Mouse (Mus musculus) lung, adult 18-20 months (tissue): Measurements from ENCODE around the gene Nxpe3.

Experiments
- DNase-seq, 2 experiments: peaks; one replicate each; pipeline ENCODE4 v3.0.0; 2022; ENCODE audit warnings: mixed read lengths in 2 of 2

Gene Nxpe3

DNA sequence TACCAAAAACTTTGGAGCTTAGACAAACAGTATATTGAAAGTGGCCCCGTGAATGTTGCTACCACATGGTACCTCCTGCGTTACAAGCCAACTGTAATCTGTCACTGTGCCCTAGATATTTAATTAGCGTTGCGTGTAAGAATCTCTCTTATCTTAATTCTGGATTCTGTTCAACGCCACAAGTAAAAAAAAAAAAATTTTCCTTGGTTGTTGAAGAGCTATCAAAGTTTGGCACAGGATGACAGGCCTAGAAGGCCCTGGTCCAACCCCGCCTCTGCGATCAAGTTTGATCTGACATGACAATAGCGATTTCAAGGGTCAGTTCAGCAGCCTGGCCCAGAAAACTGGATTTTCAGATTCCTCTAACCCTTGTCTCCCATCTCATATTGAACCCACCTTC is 62.5 kb downstream of the Nxpe3 start:
- DNase-seq: no peak

DNA sequence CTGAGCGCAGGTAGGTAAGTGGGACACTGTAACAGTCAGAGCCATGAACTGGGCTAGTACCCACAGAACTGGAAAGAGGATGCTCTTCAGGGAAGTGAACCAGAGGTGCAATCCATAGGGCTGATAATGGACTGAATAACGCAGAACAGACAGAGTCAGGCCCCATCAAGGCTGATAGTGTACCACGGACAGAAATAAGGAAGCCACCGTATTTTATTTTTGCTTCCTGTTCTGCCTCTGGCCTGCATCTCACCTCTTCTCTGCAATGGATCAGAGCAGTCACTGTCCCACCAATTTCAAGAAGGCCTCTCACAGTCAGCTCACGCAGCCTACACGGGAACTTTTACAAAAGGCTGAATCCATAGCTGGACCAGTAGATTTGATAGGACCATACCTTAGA is 63.0 kb downstream of the Nxpe3 start:
- no peak for DNase-seq

DNA sequence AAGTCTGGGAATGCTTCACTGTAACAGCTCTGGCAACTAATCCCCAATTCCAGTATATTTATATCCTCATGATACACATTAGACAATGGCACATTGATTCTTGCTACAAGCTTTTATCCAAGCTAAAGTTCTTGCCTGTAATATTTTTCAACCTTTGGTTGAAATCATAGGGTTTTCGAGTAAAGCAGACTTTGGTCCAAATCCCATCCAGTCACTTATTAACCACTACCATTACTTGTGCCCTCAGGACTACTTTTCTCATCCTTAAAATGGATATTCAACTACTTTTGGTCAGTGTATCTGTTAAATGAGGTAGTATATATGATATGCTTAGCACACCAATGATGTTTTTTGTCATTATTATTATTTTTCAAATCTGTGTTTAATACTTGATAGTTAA is 63.6 kb downstream of the Nxpe3 start:
- no peak for DNase-seq

DNA sequence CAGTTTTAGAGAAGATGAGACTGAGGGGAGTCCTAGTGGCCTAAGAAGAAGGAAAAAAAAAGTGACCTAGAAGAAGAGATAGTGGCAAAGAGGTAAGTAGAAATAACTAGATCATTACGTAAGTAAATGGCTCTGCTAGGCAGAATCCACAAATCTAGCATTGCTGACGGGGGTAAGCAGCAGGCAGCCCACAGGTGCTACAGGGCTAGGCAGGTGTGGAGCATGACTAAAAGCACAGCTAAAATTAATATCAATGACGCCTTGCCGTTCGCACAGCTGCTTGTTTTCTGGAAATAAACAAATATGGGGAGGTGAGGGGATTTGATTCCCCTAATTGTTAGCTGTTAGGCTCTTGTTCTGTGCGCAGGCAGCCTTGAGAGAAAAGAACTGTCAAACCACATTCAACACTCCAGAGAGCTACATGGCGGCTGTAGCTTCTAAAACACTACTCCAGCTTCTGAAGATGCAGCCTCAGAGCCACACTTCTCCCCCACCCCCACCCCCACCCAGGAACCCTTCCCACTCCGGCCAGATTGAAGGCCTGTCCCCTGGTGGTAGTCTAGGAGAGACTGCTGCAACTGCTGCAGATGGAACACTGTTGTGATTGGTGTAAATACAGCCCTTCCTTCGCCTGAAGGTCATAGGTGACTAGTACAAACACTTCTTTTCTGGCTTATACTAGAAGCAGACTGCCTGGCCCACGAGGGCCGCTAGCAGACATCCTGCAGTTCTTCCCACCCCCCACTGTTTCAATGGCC is 71.5 kb downstream of the Nxpe3 start:
- DNase-seq: peak in 1 of 2 experiments; percentile 38

DNA sequence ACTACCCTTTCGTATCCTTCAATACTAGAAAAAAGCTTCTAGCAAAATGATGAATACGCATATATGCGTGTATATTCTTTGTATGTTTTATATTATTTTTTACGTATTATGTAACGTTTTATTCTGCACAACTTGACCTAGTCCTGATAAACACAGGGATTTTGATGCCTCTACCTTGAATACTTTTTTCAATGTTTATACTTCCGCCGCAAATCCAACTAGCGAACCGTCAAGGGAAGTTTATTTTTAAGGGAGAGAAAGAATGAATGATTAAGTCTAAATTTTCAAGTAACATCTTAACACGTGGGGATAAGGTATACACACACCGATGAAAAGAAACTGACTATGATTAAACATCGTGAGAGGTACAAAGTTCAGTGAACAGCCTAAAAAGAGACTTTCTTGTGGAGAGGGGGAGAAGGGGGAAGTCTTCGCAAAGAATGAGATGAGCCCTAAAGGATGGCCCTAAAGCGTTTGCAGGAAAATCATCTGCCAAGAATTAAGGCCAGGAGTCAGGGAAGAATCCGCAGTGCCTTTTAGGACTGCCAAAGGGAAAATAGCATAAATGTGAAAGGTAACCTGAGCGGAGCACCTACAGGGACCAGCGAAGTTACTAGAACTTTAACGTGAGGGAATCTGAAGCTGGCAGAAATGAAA is 72.2 kb downstream of the Nxpe3 start:
- no peak for DNase-seq

DNA sequence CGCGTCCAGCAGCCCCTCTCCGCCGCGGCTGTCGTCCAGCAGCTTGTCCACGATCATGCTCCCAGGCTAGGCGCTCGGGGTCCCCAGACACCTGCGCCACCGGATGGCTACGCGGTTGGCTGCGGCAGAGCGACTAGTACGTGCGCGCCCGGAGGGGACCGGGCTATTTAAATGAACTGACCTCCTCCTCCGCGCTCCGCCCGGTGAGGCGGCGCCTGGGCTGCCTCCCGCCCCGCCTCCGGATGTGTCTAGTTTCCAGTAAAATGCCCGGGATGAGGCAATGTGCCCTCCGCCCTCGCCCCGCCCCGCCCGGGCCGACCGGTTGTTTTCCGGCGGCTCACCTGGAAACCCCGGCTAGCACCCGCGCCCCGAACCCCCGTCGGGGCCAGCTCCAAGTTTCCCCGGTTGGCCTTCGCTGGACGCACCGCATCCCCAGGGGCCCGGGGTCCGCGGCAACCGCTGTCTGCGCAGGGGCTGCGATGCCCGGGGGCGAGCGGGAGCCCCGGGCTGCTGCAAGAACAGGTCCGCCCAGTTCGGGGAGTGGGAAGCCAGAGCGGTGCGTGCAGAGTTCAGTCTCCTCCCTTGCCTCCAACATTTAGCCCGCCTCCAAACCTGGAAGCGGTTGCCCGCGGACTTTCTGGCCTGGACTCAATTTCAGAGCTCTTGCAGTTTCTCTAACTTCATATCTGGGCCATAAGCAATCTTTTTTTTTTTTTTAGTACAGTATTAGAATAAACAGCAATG is 72.9 kb downstream of the Nxpe3 start:
- DNase-seq: peak; percentile 97

DNA sequence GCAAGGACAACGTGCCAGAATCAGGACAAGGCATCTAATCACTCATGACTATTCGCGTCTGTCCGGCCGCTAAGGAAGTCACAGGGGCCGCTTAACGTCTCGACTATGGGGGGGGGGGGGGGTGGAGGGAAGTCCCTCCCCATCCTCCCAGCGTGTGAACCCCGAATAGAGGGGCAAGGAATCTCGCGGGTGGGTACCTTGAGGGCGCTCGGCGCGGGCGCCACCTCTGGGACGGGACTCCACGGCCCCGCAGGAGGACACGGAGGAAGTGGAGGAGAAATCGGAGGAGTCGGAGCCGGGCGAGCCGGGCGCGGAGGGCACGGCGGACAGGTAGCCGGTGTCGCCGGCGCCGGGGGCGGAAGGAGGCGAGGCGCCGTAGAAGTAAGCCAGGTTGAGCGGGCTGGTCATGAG is 73.5 kb downstream of the Nxpe3 start:
- DNase-seq: peak; percentile 39 to 52

DNA sequence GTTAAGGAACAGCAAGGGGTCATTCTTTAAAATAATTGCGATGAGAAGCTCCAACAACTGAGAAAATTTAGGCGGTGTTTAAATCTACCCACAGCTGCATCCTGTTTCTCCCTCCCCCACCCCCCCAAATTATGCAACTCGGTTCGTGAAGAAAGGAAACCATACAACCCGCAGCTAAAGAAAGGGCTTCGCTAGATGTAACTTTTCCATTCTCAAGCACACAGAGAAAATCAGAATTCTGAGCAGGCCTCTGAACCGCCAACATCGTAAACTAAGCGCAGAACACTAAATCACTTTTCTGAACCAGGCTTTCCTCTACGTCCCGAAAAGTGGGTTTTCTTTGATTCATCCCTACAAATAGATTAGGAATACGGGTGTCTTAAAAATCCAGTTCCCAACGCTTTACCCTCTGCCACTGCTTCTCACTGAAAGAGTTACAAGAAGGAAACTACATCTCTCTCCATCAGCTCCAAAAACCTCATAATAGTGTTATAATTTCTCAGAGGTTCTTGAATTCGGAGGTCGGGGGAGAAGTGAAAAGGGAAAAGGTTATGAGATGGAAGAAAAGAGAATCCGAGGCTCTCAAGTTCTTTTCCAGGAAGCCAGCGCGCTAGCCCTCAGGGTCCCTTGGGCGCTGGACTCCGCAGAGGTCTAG is 74.0 kb downstream of the Nxpe3 start:
- no peak for DNase-seq

DNA sequence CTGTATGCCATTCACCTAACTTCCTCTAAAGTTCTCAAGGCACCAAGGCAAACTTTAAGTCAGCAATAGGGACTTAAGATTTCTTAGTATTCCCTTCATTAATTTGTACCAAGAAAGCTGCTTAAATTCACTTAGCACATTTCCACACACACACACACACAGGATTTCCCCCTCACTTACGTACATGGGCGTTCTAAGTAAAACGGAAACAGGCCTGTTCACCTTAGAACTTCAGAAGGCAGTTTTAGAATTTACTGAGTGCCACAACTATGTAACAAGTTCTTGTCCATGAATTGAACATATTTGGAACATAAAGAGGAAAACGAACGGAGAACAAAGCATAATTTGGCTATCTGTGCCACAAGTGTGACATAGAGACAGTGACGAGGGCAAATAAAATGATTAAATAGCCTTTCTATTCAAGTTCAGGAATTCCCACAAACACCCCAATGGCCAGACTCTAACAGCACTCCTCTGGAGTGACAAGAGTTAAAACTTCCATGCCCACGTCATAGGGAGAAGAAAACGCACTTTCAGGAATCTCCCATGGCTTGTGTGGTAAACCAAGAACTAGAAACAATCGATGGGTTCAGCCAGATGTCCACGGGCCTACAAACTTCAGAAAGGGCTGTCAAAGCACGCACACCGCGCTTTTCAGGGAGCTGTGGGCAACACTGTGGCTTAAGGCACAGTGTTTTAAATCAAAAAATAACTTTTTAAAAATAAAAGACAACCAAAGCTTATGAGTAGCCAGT is 74.7 kb downstream of the Nxpe3 start:
- DNase-seq: peak in 1 of 2 experiments; percentile 36

DNA sequence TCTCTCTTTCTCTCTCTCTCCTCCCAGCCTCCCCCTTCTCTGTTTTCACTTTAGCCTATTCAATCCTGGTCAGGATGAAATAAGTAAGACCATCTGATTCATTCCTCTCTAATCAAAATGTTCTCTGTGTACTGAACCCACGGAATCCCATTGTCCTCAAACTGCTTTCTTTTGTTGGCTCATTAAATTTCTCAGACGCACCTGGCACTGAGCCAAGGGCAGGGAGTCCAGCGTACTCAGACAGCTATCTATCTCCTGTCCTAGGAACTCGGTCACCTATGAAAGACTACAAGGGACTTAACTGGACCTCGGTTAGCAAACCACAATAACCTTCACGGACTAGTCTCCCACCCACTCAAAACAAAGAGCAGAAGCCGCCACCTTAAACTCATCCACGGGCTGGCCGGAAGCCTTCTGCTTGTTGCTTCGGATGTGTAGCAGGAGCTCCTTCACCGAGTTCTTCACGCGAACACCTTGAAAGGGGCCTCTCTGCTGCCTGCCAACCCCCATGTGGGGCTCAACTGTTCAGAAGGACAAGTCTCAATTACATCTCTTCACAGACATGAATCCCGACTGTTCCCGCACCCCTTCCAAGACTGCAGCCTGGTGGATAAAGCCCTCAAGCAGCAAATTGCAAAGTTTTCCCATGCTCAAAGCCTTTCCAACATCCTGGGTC is 75.8 kb downstream of the Nxpe3 start:
- DNase-seq: peak; percentile 46 to 51

DNA sequence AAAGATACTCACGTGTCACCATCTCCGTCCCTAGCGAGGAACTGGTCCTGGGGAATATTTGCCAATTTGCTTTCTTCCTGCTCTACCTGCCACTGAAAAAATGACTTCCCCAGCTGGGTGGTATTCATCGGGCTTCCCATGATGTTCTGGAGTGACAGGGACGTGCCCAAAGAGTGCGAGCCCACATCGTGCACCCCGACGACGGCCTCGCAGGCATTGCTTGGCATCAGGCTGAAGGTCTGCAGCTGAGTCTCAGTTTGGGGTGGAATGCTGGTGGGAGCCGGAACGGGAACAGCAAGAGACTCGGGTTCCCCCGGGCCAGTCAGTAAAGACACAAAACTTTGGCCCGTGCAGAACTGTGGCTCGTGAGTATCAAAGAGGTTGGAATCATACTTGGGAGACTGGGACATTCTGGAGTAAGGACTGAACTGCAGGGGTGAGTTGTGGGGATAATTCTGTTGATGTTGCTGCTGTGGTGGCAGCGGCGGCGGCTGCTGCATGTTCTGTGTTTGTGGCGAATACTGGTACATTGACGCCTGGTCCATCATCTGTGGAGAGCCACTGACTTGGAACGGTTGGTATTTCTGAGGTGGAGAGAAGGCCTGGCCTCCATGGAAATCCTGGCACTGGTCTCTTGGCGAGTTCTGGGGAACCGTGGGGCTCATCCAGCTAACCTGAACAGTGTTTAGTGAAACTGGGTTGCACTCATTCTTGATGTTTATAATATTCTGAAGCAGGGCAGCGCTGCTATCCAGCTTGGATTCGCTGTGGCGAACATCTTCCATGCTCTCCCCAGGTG is 77.2 kb downstream of the Nxpe3 start:
- no peak for DNase-seq

DNA sequence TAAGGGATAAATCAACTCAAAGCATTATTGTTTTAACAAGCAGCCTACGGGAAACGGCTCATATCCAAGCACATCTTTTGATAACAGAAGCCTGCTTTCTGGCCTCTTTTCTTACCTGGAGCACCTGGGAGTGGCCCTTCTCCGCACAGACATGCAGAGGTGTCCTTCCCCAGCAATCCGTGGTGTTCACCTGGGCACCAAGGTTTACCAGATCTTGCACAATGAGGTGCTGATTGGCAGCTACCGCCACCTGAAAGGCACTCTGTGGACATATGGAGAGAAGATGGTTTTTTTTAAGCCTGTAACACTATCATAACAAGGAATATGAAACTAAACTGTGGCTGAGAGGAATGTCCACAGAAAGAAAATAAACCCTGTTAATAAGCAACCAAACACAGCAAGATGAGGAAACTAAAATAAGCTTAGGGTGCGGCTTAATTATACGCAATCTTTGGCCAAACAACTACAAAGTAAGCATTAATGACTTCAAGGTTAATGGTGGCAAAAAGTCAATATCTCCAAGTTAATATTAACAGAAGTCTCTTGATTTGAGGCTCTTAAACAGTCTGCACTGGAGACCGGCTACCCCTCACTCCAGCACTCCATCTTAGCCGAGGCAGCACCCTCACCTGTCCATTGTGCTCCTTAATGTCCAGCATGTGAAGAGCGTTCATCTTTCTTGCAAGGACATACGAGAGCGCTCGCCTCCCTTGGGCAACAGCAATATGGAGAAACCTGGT is 78.7 kb downstream of the Nxpe3 start:
- DNase-seq: peak; percentile 60 to 73

DNA sequence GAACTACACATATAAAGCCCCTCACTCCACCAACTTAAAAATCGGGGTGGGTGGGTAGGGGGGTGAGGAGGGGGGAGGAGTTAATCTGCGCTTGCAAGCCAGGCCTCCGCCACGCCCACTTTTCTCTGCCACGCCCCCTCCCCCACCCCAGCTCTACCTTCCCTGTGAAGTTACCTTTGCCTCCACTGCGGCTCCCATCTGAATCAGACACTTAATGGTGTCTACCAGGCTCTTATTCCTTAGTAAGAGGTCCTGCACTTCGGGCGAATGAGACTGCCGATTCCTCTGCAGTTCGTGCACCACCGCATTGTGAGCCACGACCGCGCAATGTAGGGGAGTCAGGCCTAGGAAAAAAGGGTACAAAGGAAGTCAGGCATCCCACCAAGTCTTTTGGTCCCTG is 79.6 kb downstream of the Nxpe3 start:
- no peak for DNase-seq

DNA sequence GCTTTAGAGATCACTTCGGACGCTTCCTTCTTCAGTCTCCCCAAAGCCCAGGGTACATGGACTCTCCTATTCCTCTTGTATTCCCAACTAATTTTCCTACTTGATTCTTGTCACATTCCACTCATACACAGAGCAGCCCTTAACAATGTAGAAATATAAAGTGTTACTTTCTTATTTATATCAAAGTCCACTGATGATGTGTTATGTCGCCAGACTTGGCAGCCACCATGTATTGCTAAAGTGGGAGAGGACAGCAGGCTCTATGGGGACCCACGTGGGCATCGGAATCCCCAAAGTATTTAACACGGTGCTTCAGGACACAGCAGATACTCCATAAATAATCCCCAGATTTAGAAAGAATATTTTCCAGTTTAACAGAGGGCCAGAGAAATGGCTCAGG is 80.4 kb downstream of the Nxpe3 start:
- DNase-seq: no peak

DNA sequence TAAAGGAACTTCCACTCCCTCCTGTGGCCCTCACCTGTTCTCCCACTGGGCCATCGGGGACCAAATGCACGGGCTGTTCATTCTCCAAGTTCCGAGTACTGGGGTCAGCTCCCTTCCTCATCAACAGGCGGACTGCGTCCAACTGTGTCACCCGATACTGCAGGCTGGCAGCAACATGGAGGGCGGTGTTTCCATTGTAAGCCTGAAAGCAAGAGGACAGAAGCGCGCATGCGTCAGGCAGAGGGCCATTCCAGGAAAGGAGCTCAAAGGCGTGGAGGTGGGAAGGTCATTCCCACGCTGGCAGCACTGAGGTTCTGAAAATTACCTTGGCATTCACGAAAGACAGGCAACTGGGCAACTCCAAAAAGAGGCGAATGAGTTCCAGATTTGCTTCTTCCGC is 81.2 kb downstream of the Nxpe3 start:
- DNase-seq: no peak

DNA sequence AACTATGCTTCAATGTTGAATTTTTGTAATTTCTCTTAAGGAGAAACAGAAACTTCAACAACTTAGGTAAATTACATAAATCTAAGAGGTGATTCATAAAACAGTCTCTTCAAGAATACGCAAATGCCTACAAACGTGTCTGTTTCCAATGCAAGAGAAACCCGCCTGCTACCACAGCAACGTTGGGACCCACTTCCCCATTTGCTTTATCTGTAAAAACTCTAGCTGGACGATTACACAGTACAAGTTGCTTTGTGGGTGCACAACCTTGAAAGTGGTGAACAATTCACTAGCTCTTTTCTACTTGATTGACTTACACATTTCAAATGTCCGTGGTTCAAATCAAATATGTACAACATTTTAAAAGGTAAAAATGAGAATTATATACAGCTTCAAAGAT is 83.3 kb downstream of the Nxpe3 start:
- no peak for DNase-seq

DNA sequence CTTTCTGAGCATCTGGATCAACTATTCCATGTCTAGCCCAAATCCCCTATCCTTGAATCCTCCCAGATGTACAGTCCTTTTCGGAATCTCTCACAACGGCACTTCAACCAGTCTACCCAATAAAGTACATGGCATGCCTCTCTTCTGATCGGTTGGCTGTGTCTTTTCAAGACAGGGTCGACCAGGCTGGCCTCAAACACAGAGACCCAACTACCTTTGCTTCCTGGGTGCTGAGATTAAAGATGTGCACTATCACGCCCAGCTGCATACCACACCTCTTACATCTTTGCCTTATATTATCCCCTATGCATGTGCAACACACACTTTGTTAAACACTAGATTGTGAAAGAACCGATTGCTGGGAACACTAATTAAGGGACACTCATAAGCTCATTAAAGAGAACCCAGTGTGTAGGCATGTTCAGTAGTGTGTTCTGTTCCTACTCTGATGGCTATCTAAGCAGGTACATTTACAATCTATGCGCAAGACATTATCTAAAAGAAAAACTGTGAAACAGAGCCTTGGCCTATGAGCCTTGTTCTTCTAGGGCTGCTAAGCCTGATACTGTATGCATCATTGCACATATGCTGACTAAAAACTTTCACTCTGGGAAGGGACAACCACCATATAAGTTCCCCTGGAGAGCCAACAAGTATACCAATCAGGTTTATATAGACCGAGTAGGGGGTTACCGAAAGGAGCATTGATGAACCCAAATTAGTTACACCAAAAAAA is 85.1 kb downstream of the Nxpe3 start:
- no peak for DNase-seq

DNA sequence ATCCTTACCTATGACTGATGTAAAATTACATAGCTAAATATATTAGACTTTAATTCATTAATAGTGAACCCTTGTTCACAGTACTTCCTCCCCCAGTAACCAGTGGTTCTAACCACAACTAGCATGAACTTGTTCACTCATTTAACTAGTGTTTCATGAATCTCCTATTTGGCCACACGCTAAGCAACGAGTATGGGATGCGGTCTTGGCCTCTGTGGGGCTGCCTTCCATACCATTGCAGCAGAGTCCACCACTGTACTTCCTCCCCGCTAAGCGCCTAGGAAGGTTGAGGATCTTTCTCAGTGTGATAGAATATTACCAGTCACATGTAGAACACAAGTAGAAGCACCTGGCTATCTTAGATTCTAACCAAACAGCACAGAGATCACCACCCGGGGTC is 85.7 kb downstream of the Nxpe3 start:
- no peak for DNase-seq

DNA sequence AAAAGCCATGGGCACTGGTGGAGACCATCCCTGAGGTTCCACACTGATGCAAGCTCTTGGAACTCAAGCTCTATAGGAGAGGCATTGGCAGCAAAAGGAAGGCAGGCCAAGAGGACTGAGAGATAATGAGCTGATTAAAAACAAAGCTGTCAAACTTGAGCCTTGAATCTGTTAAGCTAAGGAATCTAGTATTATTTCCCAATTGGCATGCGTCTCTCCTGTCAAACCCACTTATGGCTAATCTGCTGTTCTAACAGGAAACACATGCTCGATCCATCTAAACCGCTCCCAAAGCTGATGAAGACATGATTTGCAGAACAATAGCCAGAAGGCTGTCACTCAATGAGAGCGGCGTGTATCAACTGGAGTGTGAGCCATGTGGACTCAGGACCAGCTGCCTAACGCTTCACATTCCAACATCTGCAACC is 87.6 kb downstream of the Nxpe3 start:
- DNase-seq: peak in 1 of 2 experiments; percentile 37

DNA sequence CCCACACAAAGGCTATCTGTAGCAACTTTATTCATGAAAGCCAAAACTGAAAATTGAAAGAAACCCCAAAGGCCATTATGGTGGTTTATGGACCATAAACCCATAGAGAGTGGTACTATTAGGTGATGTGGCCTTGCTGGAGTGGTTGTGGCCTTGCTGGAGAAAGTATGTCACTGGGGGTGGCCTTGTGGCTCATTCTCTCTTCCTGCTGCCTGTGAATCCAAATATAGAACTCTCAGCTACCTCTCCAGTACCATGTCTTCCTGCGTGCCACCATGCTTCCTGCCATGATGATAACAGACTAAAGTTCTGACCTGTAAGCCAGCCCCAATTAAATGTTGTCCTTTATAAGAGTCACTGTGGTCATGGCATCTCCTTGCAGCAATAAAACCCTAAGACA is 90.3 kb downstream of the Nxpe3 start:
- no peak for DNase-seq
